Mouse (Mus musculus): ENCODE measurements around the gene Amy2a5.
"Not testable (repeated sequence)": the region's sequence is repeated elsewhere in the genome, so short reads cannot be mapped to it uniquely, and the experiment has no call there.

The Amy2a5 gene

GRCm38 (mm10) chr3:113258737-113259136 is at the start of gene Amy2a5:
TSS of gene Amy2a5 (minus strand) at chr3:113258837.
- not testable (repeated sequence) for DNase-seq (ENCODE audit: low spot score)

- DNase-seq (ENCODE audit: low spot score) = not testable (repeated sequence)
Measured at GRCm38 (mm10) chr3:113291349-113291748, 32.7 kb upstream of the Amy2a5 start, which contains the start of gene Amy2a4. TSS of gene Amy2a4 (minus strand) at chr3:113291449.

DNA sequence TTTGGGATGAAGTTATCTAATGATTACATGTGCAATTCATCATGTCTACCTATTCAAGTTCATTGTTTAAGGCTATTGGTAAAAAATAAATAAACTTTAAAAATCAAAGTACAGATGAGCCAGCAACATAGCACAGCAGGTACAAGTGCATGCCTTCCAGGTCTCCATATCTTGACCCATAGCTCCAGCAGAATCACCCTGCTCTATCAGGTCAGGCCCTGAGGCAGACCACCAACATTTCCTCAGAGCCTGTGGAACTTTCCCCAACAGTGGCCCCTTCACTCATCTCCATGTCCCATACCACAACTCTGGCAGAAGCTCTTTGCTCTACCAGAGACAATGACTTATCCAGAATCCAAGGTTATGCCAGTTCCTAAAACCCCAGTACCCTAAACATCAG is 21.6 kb upstream of the Amy2a5 start:
- not testable (repeated sequence) for DNase-seq (ENCODE audit: low spot score)

DNA sequence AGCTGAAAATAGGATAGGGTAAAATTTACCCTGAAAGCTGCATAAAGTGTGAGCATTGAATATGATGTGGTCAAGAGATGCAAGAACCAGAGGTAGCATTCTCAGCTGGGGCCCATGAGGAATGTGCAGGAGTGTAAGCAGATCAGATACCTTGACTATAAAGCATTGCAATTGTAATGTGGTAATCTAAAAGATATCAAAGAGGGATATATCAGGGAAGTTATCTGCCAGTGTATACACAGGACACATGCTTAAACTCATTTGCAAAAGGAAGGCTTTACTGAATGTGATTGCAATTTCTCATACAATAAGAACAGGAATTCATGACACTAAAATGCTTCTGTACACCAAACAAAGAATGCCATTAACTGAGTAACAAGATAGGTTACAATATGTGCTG is 20.9 kb upstream of the Amy2a5 start:
- not testable (repeated sequence) for DNase-seq (ENCODE audit: low spot score)

DNA sequence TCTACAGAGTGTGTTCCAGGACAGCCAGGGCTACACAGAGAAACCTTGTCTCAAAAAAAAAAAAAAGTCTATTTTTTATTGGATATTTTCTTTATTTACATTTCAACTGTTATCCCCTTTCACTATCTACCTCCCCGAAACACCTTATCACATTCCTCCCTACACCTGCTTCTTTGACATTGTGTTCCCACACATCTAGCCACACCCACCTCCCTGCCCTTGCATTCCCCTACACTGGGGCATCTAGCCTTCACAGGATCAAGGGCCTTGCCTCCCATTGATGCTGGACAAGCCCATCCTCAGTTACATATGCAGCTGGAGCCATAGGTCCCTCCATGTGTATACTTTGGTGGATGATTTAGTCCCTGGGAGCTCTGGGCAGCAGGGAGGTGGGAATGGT is 31.5 kb downstream of the Amy2a5 start:
- no peak for DNase-seq (ENCODE audit: low spot score)

Data from layer of hippocampus, adult 9-10 months (tissue).